Mouse (Mus musculus) 3T3-L1 (cell line): Measurements from ENCODE around the gene Clcc1.
A peak's percentile ranks its signal among the peaks of the same experiment; 100 is the strongest.
"Not testable (repeated sequence)": the region's sequence is repeated elsewhere in the genome, so short reads cannot be mapped to it uniquely, and the experiment has no call there.

ENCODE experiments used
- DNase-seq: peaks from one replicate; pipeline ENCODE4 v3.0.0-alpha.2; 2015; ENCODE audit warnings: low read depth, low spot score

The Clcc1 gene

GRCm38 (mm10) chr3:108653710-108654379 lies at the start of gene Clcc1:
Gene Clcc1, plus strand, starts transcription at chr3:108653913.
- peak; percentile 92 for DNase-seq

- no peak for DNase-seq
These were observed 44.8 kb upstream of the Clcc1 start for GRCm38 (mm10) chr3:108608906-108609305.

- DNase-seq = no peak
These were observed 19.0 kb upstream of the Clcc1 start for GRCm38 (mm10) chr3:108634761-108635160.

- DNase-seq = peak; percentile 18
These were observed 14.3 kb upstream of the Clcc1 start for GRCm38 (mm10) chr3:108639412-108639811.

- peak; percentile 30 for DNase-seq
These were observed 12.7 kb upstream of the Clcc1 start for GRCm38 (mm10) chr3:108640998-108641397.

- no peak for DNase-seq
These were observed 8.9 kb upstream of the Clcc1 start for GRCm38 (mm10) chr3:108644856-108645255.

GRCm38 (mm10) chr3:108646036-108646435 lies 7.7 kb upstream of the Clcc1 start:
- DNase-seq = no peak

- not testable (repeated sequence) for DNase-seq
These were observed 6.0 kb upstream of the Clcc1 start for GRCm38 (mm10) chr3:108647681-108648080.

- DNase-seq = peak; percentile 52
These were observed 659 bp upstream of the Clcc1 start for GRCm38 (mm10) chr3:108652866-108653642.

- DNase-seq = peak; percentile 26
These were observed 853 bp downstream of the Clcc1 start for GRCm38 (mm10) chr3:108654566-108654965.

GRCm38 (mm10) chr3:108655486-108655885 lies 1.8 kb downstream of the Clcc1 start:
- no peak for DNase-seq

- no peak for DNase-seq
These were observed 4.9 kb downstream of the Clcc1 start for GRCm38 (mm10) chr3:108658612-108659011.

GRCm38 (mm10) chr3:108660941-108661340 lies 7.2 kb downstream of the Clcc1 start:
- DNase-seq = peak; percentile 38

GRCm38 (mm10) chr3:108676616-108677015 lies 22.9 kb downstream of the Clcc1 start:
- no peak for DNase-seq

- DNase-seq = no peak
These were observed 27.3 kb downstream of the Clcc1 start for GRCm38 (mm10) chr3:108681004-108681403.

GRCm38 (mm10) chr3:108683597-108683996 lies 29.9 kb downstream of the Clcc1 start:
- not testable (repeated sequence) for DNase-seq

- no peak for DNase-seq
These were observed 32.0 kb downstream of the Clcc1 start for GRCm38 (mm10) chr3:108685701-108686100.

- DNase-seq = no peak
These were observed 35.3 kb downstream of the Clcc1 start for GRCm38 (mm10) chr3:108689015-108689441.

GRCm38 (mm10) chr3:108689446-108689845 lies 35.7 kb downstream of the Clcc1 start:
- DNase-seq = no peak

GRCm38 (mm10) chr3:108689979-108690378 lies 36.3 kb downstream of the Clcc1 start:
- DNase-seq = no peak

GRCm38 (mm10) chr3:108694321-108694720 lies 40.6 kb downstream of the Clcc1 start:
- DNase-seq = no peak

- no peak for DNase-seq
These were observed 44.9 kb downstream of the Clcc1 start for GRCm38 (mm10) chr3:108698662-108699061.

GRCm38 (mm10) chr3:108699786-108700185 lies 46.1 kb downstream of the Clcc1 start:
- no peak for DNase-seq
